Mouse (Mus musculus): Measurements from ENCODE around the gene Zfp467.

DNA sequence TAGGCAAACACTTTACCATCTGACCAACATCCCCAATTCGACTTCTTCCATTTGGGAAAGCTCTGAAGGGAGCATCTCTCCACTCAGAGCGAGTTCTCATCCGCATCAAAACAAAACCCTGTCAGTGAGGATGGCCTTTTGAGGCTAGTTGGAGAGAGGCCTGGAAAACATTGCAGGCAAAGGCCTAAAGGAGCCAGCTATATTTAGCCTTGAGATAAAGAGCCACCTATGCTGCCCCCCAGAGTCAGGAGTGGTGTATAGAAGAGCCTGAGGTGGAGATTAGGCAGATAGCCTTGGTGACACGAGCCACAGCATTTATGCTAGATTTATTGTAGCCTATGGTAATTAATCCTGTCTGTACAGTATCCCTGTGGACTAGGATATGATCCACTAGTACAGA is 48.3 kb downstream of the Zfp467 start:
- TF ChIP-seq EP300 (IDR thresholded peaks at IDR 0.05) (no peak), CTCF (IDR thresholded peaks at IDR 0.05) (peak; percentile 63)

Data from lung, postnatal 0 days (tissue).